Mouse (Mus musculus) kidney, adult 9 months (tissue): ENCODE data around the gene Aamdc.
A peak's percentile ranks its signal among the peaks of the same experiment; 100 is the strongest.

Source experiments
- DNase-seq: peaks from one replicate; pipeline ENCODE4 v3.0.0; 2022

Aamdc gene

DNA sequence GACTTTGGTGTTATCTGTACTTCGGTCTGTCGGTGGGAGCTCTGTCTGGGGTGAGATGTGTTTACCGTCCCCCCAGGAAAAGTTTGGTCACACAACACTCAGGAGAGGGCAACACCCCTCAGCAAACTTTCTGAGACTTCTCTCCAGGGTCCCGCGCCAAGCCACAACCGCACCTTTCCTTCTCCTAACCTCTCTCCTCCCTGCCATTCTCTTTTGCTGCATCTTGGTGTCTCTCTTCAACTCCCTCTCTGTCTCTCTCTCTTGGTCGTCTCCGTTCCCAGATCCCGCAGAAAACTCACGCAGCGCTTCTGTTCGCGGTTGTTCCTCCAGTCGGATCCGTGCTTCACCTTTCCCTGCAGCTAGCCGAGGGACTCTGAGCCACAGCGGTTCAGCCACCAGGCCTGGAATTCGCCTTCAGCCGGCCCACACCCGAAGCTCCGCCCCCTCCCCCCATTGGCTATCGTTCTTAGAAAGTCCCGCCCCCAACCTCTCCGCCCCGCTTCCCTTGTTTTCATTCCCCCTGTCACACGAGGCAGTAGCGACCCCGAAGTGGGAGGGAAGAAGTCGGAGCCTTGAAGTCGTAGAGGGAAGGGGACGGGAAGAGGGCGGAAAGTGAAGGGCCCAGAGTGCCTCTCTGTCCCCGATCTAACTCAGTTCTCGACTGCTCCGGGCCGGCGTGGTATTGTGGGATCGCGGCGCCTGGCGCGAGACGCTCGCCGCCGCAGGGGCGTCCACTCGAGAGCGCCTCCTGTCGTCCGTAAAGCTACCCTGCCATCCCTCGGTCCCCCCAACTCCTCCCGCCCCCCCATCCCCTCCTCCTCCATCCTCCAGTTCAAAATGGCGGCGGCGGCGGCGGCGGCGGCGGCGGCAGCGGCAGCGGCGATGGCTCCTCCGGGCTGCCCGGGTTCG lies at the start of gene Aamdc, which contains the start of gene Rsf1:
Gene Aamdc, minus strand, starts transcription at position 431 of the 909 bp plus-strand sequence.
Gene Rsf1, plus strand, starts transcription at position 823 of the 909 bp plus-strand sequence.
- peak; percentile 96 for DNase-seq

DNA sequence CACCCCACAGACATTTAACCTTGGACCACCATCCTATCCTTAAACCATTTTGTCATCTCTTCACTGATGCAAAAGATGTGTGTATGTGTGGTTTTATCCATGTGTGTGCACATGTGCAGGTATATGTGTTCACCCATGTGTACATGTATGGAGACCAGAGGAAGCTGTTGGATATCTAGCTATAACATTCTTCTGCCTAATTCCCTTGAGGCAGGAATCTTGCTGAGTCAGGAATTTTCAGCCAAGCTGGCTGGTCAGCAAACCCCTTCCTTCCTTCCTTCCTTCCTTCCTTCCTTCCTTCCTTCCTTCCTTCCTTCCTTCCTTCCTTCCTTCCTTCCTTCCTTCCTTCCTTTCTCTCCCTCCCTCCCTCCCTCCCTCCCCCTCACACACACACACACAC lies 44.1 kb upstream of the Aamdc start:
- DNase-seq, result no peak

DNA sequence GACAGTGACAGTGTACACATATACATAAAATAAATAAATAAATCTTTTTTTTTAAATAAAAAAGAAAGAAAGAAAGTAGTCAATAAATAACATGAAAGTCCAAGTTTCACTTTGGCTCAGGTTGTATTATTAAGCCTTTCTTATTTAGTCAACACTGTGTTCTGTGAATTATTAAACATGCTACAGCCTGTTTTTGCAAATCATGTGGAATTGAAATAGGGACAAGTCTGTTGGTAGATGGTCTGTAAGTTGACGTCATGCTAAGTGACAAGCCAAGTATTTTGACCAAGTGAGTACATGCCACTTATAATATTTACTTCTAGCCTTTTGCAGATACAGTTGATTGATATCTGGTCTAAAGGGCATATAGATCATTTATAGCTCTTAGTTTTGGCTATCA lies 43.4 kb upstream of the Aamdc start:
- peak; percentile 73 for DNase-seq

DNA sequence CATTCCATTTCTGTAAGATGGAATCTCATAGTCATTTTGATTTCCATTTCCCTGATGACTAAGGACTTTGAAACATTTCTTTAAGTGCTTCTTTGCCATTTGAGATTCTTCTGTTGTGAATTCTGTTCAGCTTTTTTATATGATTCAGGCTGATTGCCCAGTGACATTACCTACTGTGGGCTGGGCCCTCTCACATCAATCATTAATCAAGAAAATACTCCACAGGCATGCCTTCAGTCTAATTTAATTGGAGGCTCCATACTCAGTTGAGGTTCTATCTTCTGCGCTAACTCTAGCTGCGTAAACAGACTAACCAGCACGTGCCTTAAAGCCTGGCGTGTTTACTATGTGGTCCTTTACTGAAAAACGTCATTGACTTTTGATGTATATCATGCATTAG lies 42.0 kb upstream of the Aamdc start:
- peak; percentile 73 for DNase-seq

DNA sequence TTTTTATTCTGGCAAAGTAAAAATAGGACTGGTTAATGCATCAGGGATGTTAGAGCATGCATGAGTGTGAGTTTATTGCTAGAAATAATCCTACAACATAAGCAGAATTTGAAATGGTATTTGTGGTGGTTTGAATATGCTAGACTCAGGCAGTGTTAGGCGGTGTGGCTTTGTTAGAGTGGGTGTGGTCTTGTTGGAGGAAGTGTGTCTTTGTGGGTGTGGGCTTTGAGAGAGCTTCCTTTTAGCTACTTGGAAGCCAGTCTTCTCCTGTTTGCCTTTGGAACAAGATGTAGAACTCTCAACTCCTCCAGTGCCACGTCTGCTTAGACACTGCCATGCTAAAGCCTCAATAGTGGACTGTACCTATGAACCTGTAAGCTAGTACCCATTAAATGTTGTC lies 19.3 kb upstream of the Aamdc start:
- no peak for DNase-seq

DNA sequence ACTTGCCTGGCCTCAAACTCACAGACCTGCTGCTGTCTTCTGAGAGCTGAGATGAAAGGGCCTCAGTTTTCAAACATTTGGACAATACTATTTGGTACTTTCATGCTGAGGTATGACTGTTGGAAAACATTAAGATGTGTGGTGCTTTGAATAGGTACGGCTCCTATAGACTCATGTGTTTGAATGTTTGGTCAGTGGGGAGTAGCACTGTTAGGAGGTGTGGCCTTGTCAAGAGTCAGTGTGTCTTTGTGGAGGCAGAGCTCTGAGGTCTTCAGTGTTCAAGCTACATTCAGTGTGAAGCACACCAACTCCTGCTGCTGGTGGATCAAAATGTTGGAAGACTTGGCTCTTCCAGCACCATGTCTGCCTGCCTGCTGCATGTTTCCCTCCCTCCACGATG lies 14.2 kb upstream of the Aamdc start:
- DNase-seq, result no peak

DNA sequence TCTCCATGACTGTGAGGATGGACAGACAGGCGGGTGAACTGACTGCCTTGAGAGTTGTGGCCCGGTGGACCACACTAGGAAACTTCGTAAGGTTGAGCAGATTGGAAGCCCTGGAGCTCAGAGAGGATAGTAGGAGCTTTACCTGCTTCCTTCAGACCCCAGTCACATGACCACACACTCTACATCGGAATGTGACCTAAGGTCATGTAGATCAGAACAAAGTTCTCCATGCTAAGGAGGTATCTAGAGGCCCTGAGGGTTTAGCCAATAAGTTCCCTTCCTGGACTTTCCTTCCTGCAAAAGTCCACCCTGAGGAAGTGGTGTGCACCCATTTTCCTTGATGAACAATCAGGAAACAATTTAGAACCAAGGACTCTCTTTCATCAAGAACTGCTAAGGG lies 13.1 kb upstream of the Aamdc start:
- DNase-seq, result no peak

DNA sequence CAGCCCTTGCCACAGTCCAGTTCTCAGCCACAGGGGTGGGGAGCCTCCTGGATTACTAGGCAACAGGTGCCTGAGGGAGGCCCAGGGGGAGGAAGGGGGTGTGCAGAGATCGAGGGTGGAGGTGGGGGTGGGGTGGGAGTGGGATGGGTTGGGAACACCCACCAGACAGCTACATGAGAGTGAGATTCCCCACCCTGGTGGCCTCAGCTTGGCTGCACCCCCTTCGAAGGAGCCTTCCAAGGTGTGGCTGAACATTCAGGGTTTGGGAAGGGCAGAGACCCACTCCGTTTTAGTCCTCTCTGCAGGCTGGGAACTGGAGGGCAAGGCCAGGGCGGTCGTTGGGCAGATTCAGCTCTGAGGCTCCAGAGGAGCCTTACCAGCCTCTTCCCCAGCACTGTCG lies 12.0 kb upstream of the Aamdc start:
- no peak for DNase-seq

DNA sequence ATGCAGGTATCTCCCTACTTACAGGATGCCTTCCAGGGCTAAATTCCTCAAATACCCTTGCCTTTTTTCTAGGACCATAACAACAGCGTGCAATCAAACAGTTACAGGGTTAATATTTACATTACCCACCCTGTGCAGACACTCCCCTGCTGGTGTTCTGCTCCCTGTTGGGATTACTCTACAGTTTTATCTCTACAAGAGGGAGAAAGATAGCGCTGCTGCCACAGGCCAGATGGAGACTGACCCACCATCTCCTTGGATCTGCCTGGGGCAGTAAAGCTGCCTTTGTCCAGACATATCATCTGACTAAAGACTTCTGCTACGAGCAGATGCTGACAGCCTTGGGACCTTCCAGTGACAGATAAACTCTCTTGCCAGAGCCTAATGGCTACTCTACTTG lies 11.2 kb upstream of the Aamdc start:
- no peak for DNase-seq

DNA sequence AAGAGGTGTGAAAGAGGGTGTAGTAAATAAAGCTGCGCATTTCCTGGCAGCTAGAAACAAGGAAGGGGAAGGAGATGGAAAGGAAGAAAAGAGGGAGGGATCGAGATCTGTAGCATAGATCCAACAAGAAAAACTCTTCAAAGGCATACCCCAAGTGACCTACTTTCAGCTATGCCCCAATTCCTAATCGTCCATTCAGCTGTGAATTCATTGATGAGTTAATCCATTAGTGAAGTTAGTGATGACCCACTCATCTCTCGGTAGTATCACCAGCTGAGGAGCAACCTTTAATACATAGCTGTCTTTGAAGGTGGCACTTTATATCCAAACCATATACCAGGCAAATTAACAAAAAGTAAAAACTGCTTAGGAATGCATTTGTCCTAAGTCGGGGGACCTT lies 9.2 kb upstream of the Aamdc start:
- DNase-seq, result no peak

DNA sequence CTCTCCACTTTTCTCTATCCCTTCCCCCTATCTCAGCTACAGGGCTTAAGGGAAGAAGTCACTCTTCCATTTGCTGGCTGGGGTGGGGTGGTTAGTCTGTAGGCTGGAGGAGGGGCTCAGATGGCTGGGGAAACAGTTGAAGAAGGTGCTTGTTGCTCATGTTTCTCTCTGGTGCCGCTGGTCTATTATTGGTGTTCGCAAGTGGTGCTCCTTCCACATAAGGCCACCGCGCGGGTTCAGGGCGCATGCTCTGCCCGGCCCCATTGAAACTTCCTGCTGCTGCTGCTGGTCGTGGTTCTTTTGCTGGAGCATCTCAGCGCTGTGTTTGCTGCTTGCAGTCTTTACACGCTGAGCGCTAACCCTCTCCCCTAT lies 1.5 kb upstream of the Aamdc start:
- peak; percentile 88 for DNase-seq

DNA sequence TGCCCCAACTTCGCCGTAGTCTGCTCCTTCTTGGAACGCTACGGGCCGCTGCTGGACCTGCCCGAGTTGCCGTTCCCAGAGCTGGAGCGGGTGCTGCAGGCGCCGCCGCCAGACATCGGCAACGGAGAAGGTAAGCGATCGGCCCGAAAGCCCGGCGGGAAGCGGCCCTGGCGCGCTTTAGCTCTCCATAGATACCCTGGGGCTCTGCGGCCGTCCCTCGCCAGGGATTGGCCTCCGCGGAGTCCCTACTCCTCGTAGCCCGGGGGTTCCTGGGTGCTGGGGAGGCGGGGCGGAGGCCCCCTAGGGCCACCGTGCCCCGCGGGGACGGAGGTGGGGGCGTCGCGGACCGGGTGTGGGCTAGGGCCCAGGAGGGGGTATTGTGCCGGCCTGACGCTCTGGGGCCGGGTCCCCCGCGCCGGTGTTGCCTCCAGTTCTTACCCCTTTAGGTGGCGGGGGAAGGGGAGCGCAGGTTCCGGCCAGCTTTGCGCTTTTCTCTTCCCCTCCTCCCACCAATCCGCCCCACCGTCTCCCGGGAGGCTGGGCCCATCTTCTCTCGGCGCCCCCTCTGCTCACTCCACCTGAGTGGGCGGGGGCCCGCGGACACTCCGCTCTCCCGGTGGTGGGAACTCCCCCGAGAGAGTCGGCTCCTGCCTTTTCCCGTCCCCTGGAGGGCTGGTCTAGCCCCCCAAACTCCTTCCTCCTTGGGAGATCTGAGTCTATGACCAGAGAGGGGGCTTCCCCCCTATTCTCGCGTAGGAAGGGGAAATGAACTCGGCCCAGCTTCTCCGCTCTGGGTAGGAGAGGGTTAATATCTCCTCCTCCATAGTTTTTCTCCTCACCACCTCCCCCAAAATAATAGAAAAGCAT lies 912 bp upstream of the Aamdc start:
- peak; percentile 45 for DNase-seq

DNA sequence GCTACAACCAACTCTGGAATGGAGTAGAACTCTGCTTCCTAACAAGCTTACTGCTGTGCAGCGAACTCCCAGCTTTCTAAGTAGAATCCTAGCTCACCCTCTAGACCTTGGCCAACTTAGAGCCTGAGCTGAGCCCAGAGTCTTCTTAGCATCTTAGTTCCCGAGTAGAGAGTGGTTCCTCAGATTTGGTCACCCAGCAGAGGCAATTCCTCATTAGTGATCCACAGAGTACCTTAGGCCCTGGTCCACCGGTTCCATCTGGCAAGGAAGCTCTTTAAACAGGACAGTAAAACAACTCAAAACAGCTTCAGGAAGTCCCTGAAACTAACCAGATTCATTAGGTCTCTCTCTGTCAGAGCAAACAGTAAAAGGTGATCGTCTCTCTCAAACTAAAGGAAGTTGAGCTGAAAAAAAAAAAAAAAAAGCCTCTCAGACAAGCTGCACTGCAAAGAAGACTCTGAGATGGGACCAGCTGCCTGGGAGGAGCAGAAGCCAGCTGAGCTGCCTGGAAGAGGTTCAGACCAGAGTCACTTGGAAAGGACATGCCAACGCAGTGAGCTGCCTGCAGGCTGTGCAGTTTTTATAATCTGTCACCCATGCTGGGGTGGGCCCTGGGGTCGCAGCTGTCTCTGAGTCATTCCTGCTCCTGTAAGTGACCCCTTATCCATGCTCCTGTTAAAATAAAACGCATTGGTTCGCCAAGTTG lies 783 bp downstream of the Aamdc start:
- DNase-seq, result peak; percentile 53

DNA sequence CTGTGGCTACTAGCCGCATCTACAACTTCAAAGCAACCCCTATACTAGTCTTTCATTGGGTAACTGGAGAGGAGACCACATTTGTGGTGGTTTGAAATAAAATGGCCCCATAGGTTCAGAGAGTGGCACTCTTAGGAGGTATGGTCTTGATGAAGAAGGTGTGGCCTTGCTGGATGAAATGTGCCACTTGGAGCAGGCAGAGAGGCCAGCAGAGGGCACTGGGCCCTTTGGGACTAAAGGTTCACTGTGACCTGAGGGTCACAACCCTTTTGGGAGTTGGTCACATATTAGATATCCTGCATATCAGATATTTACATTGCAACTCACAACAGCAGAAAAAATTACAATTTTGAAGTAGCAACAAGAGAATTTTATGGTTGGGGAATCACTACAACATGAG lies 8.9 kb downstream of the Aamdc start:
- DNase-seq, result peak; percentile 32

DNA sequence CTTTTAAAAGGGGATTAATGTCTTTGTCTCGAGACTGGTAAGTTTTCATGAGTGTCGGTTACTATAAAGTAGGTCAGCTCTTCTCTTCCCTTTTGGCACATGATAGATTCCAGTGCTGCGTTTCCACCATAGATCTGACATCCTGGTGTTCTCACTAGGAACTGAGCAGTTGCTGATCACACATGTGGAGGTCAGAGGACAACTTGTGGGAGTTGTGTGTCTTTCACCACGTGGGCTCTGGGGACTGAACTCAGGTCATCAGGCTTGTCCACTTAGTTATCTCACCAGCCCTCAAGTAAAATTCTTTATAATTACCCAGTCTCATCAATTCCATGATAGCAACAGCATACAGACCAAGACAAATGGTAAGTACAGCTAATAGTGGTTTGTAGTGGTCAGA lies 9.9 kb downstream of the Aamdc start:
- no peak for DNase-seq

DNA sequence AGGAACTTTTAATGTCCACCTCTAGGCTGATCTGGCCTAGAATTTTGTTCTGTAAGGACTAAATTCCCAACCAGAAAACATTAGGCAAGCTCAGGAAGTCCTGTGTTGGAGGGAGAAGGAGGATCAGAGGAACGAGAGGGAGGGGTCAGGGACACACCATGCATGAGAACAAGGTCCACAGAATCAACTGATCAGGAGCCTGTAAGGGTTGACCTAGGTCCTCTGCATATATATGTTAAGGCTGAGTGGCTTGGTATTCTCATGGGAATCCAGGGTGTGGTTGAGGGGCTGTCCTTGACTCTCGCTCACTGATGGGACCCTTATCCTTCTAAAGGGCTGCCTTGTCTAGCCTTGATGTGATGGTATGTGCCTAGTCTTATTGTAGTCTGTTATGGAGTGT lies 15.7 kb downstream of the Aamdc start:
- DNase-seq, result no peak

DNA sequence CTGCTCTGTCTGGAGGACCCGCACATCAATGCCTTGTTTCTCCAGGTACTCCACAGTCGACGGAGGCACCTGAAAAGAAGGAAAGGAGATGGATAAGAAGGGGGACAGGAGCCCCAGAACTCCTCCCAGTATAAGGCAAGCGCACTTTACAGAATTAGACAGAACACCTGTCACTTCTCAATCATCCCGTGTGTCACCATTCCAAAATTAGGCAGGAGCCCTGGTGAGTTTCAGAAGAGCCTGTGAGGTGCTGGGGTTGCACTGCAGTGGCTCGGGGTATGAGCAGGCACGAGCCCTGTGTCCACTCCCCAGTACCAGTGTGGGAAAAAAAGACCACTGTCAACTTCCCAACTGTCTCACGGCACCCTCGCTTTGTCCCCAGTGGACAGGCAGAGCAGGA lies 28.6 kb downstream of the Aamdc start:
- DNase-seq, result no peak

DNA sequence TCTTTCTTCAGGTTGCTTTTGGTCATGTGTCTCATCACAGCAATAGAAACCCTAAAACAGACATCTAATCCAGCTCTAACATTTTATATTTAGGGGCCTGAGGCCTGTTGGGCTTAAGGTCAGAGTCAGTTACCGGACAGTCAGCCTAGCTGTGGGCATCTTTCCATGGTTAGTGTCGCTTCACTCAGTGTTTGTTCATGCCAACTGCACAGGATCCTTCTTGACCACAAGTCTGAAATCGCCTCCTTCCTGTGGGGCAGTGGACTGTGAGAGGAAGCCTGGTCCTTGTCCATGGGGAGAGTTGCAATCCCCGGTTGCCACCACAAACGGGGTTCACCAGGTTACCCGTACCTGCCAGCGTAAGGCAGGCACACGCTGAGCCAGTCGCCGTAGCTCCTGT lies 30.0 kb downstream of the Aamdc start:
- DNase-seq, result no peak

DNA sequence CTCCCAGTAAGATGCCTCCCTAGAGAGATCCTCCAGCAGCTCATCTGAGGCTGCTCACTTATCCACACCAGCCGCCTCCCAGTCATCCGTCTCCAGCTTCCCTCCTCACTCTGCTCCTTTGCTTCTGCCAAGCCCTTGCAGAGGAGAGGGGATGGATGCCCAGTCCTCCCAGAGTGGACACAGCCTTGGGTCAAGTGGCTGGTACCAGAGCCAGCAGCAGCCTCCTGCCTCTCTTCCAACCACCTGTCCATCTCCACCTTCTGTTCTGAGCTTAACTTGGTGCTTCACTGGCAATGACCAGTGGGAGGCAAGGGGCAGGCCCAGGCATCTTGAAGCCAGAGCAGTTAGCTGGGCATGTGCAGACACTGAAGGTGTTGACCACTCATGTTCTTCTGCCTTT lies 32.8 kb downstream of the Aamdc start:
- DNase-seq, result no peak

DNA sequence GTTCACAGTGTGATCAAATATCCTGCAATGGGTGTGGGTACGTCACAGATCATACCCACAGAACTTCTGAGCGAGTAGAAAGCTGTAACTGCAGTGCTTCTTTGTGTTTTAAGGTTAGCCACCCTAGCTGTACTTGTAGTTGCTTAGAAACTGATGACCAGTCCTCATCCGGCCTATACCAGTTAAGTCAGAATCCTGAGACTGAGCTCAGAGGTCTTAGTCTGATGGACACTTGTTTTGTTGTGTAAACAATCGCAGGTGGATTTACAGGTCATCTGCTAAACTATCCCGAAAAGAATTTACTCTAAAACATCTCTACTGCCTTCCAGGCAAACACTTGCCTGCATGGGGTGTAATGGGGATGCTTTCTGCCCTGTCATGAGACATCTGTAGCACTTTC lies 42.7 kb downstream of the Aamdc start:
- DNase-seq, result no peak

DNA sequence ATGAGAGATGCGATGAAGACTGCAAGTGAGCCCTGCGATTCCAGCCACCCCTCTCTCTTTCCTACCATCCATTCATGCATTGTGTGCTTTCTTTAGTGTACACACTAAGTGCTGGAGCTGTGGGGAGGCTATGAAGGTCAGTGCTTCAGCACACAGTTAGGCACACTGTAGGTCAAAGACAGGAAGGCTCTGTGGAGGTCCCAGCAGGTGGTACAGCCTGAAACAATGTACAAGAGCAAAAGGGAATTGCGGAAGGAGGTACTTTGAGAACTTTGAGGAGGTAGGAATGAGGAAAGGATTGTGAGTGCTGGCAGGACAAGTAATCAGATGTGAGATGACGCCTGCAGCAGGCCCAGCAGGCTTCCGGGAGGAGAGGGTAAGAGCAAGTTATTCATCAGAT lies 43.8 kb downstream of the Aamdc start:
- no peak for DNase-seq

DNA sequence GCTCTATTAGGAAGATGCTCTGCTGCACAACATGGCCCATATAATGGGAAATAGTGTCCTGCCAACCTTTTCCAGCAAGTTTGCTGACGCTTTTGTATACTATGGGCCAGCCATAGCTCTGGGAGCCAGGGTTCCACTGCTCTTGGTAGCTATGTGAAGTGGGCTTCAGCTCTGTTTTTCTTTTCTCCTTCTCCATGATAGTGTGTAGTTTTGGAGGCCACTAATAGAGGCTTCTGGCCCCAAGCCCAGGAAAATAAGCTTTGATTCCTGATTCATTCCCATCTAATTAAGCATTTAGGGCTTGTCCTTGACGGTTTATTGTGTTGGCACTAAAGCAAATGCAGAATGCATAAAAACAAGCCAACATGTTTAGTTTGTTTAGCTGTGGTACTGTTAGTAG lies 59.4 kb downstream of the Aamdc start:
- DNase-seq, result no peak

DNA sequence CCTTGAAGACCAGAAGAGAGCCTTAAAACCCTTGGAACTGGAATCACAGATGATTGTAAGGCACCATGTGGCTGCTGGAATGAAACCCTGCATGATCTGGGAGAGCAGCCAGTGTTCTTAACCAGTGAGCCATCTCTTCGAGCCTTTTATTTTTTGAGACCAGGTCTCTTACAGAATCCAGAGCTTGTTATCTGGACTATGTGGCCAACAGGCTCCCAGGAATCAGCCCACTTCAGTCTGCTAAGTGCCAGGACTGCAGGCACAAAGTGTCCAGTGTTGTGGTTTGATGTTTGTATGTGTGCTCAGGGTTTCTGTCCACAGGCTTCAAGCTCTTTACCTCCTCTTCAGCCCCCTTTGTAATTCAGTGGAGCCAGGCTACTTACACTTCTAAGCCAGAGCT lies 64.5 kb downstream of the Aamdc start:
- DNase-seq, result no peak
